Mouse (Mus musculus): ENCODE data around the gene Rcor2.

The Rcor2 gene

DNA sequence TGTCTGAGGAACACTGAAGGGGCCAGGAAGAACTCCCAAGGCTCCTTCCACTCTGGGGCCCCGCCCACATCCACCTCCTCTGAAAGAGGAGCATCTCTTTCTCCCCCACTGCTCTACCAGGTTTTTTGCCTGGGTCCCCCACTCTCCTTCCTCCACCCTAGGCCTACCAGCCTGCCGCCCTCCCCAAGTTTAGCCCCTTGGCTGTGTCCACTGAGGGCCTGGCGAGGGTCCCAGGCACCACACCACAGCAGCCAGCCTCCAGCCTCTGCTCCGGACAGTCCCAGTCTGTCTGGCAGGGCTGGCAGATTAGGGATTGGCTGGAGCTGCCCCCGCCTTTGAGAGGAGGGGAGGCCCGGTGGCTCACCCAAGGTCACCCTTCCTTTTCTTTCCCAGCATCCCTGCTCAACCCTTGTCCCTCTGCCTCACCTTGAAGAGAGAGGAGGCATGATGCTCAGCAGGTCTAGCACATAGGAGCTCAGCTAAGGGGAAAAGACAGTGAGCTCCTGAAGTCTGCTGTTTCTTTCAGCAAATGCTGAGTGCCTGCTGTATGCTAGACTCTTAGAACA, 2.3 kb upstream of the Rcor2 start:
- peak; percentile 30 to 69 for DNase-seq (ENCODE audit: inconsistent age in 2 of 2, low spot score in 1 of 2)

DNA sequence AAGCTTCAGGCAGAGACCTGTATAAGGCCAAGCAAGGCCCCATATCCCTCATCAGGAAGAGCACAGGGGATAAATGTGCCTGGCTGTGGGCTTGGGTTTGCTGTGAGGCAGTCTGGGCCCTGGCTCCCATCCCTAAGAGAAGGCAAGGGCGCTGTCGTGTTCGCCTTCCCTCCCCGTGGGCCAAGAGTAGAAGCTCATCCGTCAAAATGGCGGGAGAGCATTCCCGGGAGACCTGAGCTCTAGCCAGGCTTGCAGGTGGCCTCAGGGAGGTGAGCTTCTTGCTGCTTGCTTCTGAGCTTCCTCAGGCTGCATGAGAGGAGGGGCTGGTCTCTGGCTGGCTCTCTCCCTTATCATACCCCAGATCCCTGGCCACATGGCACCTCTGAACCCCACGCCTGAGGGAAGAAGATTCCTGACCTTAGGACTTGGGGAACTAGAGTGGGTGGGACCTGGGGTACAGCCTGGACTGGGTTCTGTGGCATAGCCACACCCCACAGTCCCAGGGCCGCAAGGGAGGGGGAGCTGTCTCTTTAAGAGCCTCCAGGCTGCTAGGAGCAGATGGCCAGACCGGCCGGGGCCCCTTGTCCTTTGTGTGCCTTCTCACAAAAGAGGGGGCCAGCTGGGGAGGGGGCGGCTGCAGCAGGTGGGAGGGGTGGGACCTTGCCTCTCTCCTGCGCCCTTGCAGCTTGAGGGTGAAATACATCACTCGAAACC, 1.5 kb upstream of the Rcor2 start:
- peak; percentile 20 to 54 for DNase-seq (ENCODE audit: inconsistent age in 2 of 2, low spot score in 1 of 2)

DNA sequence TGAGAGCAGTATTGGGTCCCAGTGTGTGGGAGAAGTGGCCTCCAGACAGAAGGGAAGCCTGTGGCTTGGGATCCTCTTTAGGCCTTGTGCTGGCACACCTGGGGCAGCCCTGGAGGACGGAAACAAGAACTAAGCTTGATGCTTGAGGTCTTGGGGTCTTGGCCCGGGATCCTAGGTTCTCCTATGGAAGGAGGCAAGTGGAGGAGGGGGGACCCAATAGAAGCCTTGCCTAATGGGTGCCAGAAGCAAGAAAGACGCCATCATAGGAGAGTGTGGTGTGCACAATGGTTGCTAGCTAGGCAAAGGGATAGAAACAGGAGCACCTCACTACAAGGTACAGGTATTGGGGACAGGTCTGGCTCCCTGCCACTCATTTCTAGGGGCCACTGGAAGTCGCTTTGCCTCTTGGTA, 699 bp upstream of the Rcor2 start:
- peak in 1 of 2 experiments; percentile 23 for DNase-seq (ENCODE audit: inconsistent age in 2 of 2, low spot score in 1 of 2)

DNA sequence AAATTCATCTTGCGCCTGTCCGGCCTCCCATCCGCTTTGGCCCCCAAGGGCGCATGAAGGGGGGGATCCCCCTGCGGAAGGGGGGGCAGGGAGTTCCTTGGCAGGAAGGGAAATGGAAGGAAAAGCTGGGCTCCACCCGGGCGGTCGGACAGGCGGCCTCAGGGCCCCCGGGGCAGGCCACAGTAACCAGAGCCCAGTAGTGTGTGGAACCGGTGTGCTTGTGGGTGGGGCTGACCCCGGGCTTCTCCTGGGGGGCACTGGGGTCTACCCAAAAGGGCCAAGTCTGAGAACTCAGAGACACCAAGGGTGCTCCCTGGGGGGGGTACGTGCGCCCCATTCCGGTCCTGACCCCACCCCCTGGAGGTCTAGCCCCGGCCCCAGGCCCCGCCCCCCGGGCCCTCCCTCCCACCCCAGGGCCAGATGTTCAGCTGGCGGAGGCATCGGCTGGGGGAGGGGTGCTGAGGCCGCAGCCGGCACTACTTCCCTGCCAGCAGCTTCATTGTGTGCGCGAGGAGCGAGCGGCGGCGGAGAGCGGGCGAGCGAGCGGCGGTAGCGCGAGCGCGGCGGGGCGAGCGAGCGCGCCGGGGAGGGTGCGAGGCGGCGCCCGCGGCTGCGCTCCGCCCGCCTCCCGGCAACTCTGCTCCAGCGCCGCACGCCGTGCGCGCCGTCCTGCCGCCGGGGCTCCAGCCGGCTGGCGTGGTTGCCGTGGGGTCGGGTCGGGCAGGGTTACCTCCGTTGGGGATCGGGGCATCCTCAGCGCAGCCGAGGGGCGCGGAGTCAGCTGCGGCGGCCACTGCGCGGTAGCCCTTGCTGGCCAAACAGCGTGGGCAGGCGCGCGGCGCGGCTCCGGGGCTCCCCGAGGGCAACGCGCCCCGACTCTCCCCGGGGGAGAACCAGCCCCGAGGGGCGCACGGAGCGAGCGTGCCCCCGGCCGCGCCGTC, 926 bp downstream of the Rcor2 start:
- DNase-seq (ENCODE audit: inconsistent age in 2 of 2, low spot score in 1 of 2), result peak; percentile 84 to 92

DNA sequence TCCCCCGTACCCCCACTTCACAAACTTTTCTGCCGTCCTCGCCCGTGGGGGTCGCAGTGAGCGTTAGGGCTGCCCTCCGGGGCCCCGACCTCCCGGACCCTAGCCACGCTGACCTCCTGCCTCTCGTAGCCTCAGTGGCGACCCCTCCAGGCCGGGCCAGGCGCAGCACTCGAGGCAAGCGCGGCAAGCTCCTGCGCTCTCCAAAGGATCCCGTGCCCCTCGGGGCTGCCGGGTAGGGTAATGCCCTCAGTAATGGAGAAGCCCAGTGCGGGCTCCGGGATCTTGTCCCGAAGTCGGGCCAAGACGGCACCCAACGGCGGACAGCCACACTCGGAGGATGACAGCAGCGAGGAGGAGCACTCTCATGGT, 1.6 kb downstream of the Rcor2 start:
- DNase-seq (ENCODE audit: inconsistent age in 2 of 2, low spot score in 1 of 2), result peak; percentile 72 to 91

DNA sequence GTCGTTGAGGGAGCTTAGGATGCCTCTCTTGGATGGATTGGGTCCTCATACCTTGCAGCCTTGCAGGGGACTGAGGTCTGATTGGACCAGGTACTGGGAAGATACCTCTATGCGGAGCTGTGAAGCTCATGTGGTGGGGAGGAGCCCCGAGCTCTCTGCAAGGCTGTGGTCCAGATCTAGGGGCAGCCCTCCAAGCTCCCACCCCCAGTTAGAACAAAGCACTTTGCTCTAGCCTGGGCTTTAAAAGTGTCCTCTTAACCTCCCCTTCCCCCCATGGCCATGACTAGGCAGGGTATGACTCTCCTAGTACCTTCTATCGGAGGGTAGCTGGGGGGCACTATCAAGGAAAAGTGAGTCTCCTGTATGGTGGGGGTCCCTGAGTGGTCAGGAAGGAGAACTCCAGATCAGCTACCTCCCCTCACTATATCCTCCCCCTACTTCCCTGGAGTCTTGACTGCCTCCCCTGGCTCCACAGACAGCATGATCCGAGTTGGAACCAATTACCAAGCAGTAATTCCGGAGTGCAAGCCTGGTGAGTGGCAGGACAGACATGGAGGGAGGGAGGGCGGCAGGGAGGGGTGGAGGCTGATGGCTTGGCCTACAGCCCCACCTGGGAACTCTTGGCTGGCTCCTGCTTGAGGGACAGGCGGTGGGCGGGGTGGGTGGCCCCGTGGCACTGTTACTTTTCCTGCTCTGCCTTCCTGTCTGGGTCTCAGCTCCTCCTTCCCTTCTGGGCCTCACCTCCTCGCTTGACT, 2.3 kb downstream of the Rcor2 start:
- DNase-seq (ENCODE audit: inconsistent age in 2 of 2, low spot score in 1 of 2), result peak in 1 of 2 experiments; percentile 57

DNA sequence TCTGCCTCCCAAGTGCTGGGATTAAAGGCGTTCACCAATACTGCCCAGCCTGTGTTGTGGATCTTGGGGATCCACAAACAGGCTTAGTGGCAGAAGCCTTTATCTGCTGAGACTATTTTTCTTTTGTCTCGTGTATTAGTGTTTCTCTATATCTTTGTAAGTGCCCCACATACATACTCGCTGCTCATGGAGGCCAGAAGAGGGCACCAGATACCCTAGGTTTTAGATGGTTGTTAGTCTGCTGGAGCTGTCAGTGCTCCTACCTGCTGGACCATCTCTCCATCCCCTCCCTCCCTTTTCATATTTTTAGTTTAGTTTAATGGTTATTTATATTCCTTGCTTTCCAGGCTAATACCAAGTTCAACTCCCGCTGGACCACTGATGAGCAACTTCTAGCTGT, 6.4 kb downstream of the Rcor2 start:
- DNase-seq (ENCODE audit: inconsistent age in 2 of 2, low spot score in 1 of 2), result peak in 1 of 2 experiments; percentile 35

DNA sequence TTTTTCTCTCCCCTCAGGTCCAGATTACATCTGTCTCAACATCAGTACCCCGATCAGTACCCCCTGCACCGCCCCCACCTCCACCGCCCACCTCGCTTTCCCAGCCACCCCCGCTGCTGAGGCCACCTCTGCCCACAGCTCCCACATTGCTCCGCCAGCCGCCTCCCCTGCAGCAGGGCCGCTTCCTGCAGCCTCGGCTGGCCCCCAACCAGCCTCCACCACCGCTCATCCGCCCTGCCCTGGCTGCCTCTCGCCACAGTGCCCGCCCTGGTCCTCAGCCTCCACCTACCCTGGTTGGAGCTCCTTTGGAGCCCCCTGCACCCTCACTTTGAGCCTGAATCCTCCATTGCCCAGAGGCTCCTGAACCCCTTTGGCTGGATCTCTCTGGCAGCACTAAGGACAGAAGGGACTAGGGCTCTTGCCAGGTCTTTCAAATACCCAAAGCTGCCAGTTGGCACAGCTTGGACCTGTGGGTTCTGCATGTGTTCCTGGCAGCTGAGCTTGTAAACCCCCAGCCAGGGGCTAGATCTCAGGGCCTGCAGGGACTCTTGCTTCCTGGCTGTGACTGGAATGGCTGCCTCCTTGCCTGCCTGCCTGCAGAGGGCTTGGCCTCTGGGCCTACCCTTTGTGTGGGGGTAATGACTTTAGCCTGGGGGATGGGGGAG, 7.3 kb downstream of the Rcor2 start:
- peak; percentile 38 to 75 for DNase-seq (ENCODE audit: inconsistent age in 2 of 2, low spot score in 1 of 2)

DNA sequence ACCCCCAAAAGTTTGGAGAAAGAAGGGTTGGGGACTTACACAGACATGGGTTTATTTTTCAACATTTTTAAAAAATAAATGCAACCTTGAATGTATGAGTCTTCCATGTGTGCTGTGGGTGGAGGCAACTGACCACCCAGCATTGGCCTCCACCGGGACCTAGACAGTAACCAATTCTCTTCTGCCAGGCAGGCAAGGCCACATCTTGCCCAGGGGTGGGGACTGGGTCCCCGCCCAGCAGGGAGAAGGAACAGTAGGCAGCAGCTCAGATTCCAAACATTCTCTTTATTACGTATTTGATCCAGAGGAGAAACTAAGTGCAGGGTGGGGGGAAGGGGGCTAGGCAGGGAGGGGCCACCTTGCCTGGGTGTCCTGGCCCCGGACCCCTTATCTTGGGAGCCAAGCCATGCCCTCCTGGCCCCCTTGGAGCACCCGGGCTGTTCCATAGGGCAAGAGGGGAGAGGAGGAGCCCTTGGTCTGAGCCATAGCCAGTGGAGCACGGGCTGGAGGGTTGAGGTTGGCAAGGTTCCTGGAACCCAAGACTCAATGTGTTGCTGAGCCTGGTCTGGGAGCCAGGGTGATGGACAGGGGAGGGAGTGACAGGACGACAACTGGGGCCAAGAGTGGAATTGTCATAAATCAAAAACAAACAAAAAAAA, 8.1 kb downstream of the Rcor2 start:
- DNase-seq (ENCODE audit: inconsistent age in 2 of 2, low spot score in 1 of 2), result peak; percentile 56 to 76

DNA sequence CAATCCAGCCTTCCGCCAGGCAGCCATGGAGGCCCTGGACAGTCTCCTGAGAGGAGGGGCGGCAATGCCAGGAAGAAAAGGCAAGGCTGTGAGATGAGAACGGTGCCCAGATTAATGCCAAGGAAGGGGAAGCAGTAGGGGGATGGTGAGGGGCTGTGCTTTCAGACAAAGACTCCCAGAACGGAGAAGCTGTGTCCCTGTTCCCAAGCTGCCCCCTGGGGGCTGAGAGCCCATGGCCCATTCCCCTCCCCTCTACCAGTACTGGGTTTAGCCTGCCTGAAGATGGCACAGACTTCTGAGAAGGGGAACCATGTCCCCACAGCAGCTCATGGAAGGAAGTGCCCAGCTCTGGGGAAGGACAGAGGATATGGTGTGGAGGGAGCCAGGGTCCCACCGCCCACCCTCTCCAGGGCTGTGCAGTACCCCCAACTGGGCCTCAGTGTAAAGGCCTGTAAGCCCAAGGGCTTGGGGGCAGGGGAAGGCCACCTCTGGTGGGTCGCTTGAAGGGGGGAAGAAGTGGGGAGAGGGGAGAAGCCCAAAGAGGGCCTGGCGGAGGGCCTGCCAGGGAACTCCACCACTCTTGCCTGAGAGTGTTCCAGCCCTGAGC, 9.0 kb downstream of the Rcor2 start:
- peak in 1 of 2 experiments; percentile 55 for DNase-seq (ENCODE audit: inconsistent age in 2 of 2, low spot score in 1 of 2)

DNA sequence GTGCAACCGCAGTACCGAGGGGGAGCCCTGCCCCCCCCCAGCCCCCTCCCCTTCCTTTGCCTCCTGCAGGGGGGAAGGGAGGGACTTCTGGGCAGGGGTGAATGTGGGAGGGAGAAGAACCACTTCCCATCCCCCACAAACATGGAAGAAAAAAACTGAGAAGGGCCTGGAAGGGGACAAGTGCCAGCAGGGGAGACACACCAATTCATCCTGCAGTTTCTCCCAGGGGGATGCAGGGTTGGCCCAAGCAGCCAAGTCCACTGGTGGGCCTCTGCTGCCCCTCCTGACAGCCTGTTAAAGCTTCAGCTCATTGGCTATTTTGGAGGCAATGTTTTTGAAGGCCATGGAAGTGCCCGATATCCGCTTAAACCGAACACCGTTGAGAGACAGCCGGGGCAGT, 9.7 kb downstream of the Rcor2 start:
- peak in 1 of 2 experiments; percentile 29 for DNase-seq (ENCODE audit: inconsistent age in 2 of 2, low spot score in 1 of 2)

DNA sequence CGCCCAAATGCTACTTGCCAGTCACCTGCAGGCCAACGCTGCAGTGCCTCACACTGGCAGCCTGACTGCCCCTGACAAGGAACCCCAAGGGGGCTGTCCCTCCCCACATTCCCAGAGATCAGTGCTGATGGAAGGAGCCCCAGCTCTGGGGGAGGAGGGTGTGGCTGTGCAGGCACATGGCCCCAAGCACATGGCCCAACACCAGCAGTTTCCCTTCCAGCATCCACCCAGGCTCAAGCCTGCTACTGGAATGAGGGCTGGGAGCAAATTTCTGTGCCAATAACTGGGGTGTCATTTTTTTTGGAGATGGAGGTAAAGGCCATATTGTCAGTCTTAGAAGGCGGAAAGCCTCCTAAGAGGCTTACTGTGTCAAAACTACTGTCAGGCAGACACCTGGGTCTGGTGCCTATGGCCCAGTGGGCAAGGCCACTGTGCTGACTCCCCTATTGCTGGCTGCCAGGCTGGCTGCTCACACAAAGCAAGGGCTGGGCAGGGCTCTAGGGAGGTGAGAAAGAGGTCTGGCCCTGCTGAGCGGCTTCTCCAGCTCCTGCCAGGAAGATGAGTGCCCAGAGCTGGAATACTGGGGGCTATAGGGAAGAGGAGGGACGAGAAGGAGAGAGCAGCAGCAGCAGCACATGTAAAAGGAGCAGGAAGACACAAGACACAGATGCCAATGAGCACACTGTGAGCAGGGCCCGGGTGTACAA, 11.2 kb downstream of the Rcor2 start:
- DNase-seq (ENCODE audit: inconsistent age in 2 of 2, low spot score in 1 of 2), result peak in 1 of 2 experiments; percentile 49

DNA sequence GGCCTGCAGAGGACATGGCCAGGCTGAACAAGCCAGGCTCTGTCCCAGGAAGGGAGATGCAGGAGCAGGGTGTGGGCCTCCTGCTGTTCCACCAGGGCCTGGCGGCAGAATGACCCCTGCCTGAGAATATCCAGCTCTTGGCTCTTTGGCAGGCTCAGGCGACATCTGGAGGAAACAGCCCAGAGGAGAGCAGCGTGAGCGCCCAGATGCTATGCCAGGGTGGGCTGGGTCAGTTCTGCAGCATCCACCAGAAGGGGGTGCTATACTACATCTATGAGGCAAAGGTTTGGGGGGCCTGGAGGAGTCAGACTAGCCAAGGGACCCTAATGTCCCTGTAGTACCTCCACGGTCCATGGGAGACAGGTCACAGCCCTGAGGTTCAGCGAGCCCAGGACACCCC, 12.0 kb downstream of the Rcor2 start:
- peak; percentile 46 to 78 for DNase-seq (ENCODE audit: inconsistent age in 2 of 2, low spot score in 1 of 2)

DNA sequence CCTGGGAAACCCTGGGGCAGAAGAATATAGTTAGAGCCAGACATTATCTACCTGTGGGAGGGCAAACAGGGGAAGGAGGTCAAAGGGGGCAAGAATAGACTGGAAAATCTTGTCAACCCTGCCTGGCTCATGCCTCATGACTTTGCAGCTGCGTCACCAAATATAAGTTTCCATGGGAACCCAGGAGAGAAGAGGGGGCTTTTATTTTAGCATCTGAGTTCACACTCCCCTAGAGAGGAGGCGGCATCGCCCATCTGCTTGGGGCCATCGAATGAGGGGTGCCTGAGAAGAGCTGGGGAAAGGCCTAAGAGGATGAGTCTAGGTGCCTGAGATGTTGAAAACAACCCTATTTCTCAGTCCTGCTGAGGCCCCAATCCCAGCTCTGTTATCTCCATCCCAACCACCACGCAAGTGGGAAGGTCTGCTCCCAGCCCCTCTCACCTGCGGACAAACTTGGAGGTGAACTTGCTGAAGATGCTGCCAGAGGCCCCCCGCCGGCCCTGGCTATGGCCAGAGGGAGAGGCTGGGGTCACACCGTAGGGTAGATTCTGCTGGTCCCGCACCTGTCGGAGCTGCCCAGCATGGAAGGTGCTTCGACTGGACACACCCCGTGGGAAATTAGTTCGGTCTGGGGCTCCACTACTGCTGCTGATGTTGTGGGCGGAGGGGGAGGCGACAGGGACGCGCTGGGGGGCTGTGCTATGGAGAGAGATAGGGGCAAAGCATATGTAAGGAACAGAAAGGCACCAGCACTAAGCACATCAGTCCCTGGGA, 13.6 kb downstream of the Rcor2 start:
- DNase-seq (ENCODE audit: inconsistent age in 2 of 2, low spot score in 1 of 2), result peak in 1 of 2 experiments; percentile 31

DNA sequence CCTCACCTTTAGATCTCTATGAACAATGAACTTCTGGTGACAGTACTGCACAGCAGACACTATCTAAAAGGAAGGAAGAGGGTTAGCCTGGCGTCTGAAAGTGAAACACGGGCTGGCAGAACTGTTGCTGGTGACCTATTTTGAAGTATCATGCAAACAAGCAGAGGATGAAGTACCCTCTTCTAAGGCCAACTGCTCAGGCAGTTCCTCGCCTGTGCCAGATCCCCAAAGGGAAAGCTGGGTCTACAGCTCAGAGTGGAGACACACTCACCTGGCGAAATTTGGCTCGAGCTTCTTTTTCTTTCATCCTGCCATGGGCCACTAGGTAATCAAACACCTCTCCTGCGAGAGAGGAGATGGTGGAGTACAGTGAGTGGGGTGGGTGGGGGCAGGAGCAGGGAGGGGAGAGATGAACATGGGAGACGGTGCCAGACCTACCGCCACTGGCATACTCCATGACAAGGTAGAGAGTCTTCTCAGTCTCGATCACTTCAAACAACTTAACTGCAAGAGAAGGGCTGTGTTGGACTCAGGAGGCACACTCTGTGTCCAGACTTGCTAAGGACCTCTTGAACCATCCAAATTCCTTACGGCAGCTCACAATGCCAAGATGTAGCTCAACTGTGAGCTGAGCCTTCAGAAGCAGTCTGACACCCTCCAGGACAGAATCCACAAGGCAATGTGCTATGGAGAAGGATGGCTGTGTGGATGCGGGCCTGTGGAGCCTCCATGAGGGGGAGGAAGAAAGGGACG, 19.6 kb downstream of the Rcor2 start:
- DNase-seq (ENCODE audit: inconsistent age in 2 of 2, low spot score in 1 of 2), result no peak

DNA sequence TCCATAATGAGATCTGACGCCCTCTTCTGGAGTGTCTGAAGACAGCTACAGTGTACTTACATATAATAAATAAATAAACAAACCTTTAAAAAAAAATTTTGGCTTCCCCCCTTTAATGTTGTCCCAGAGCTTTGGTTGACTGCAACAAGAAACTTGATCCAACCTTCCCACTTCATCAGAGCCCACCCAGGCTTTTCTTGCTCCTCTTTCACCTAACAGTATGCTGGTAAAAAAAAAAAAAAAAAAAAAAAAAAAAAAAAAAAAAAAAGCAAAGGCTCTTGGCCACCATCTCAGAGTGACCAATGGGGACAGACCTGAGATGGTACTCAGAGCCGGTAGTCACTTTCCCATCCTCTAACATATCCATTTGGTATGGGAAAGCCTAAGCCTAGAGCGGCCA, 21.2 kb downstream of the Rcor2 start:
- DNase-seq (ENCODE audit: inconsistent age in 2 of 2, low spot score in 1 of 2), result no peak

DNA sequence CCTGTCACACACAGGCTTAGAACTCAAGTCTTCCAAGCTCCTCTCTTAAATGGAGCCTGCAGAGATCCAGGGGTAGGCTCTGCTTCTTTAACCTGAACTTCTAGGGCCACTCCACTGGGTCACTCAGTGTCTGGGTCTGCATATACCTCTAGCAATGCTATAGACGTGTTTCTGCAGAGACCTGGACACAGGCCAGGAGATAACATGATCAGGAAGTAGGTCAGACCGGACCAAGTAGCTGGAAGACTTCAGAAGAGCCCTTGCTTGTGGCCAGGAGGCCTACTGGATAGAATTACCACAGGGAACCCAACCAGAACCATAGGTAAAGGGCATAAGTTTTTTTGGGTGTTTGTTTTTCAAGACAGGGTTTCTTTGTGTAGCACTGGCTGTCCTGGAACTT, 22.6 kb downstream of the Rcor2 start:
- no peak for DNase-seq (ENCODE audit: inconsistent age in 2 of 2, low spot score in 1 of 2)

All from adrenal gland, adult (tissue).